Mouse (Mus musculus): ENCODE data around the gene Sgms2. TPM values are rescaled to one million over a fixed set of nuclear protein-coding genes. Genes with fewer than 3 reads are reported as not detected.

The Sgms2 gene
- total and polyA plus RNA-seq, 3 experiments = not detected

DNA sequence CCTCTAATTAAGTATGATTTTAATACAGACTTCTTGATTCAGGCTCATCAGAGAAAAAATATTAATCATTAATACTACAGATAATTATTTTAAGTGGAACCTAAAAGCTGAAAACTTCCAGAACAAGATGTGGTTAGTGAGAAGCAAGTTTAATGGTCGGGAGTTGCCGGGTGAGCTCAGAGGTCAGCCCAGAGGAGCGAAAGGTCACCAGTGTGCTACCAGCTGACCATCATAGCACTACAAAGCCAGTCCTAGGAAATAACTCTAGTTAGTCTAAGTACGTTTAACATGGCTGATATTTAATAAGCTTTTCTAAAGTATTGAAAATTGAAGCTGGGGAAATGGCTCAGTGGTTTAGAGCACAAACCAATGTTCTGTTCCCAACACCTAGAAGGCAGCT, 129.3 kb downstream of the Sgms2 start:
- no peak for TF ChIP-seq ZKSCAN1 (IDR thresholded peaks at IDR 0.05; ENCODE audit: borderline replicate concordance, low read depth, low read length)
- no peak for TF ChIP-seq MAZ (IDR thresholded peaks at IDR 0.05; ENCODE audit: low read depth, low read length)
- no peak for TF ChIP-seq GABPA (IDR thresholded peaks at IDR 0.05; ENCODE audit: insufficient replicate concordance, low read depth, low read length)
- no peak for TF ChIP-seq E2F4 (IDR thresholded peaks at IDR 0.05; ENCODE audit: insufficient replicate concordance, low read depth, low read length)
- no peak for TF ChIP-seq MXI1 (IDR thresholded peaks at IDR 0.05; ENCODE audit: low read depth, low read length)
- TF ChIP-seq MAFK (IDR thresholded peaks at IDR 0.05; ENCODE audit: insufficient replicate concordance, low read length) = no peak
- no peak for TF ChIP-seq USF2 (conservative IDR thresholded peaks at IDR 0.05; ENCODE audit: low read depth, low read length)
- TF ChIP-seq PAX5 (IDR thresholded peaks at IDR 0.05; ENCODE audit: low read length) = no peak
- no peak for TF ChIP-seq CHD2 (IDR thresholded peaks at IDR 0.05; ENCODE audit: low read length)
- no peak for TF ChIP-seq MAX (IDR thresholded peaks at IDR 0.05; ENCODE audit: low read length)
- no peak for TF ChIP-seq ZNF384 (IDR thresholded peaks at IDR 0.05; ENCODE audit: low read depth, low read length)
- TF ChIP-seq JUND (conservative IDR thresholded peaks at IDR 0.05; ENCODE audit: low read depth, low read length) = no peak
- no peak for TF ChIP-seq RCOR1 (conservative IDR thresholded peaks at IDR 0.05; ENCODE audit: low read depth, low read length)
- TF ChIP-seq USF1 (IDR thresholded peaks at IDR 0.05; ENCODE audit: low read depth, low read length) = no peak
- TF ChIP-seq HCFC1 (IDR thresholded peaks at IDR 0.05; ENCODE audit: low read depth, low read length) = no peak
- no peak for TF ChIP-seq MEF2A (IDR thresholded peaks at IDR 0.05; ENCODE audit: borderline replicate concordance, low read depth, low read length)
- TF ChIP-seq ZC3H11A (IDR thresholded peaks at IDR 0.05; ENCODE audit: low read depth, low read length) = no peak
- TF ChIP-seq NRF1 (IDR thresholded peaks at IDR 0.05; ENCODE audit: low read depth, low read length) = no peak
- TF ChIP-seq POLR2AphosphoS2 (IDR thresholded peaks at IDR 0.05; ENCODE audit: low read depth, low read length) = no peak
- TF ChIP-seq SIN3A (IDR thresholded peaks at IDR 0.05; ENCODE audit: low read length) = no peak
- dilution Hi-C loops (cut with MboI; ENCODE audit: extremely low pct_ligation_motif_present, extremely low pct_unique_long_range_greater_than_20kb, low sequenced_read_pairs) (no loop called here), in situ Hi-C loops (cut with MboI; ENCODE audit: low pct_ligation_motif_present, low pct_unique_long_range_greater_than_20kb, low sequenced_read_pairs) (no loop called here)
- Histone ChIP-seq H3K9me3 (replicated peaks; ENCODE audit: low read length) (no peaks in the 10 kb centered on the region), H3K36me3 (replicated peaks in 1 of 2; ENCODE audit: control insufficient read depth in 1 of 2, insufficient read depth in 1 of 2, low read length in 1 of 2) (no peaks in the 10 kb centered on the region), H3K27ac (ENCODE audit: insufficient read depth, low read depth) (no peak overlapping the region), H3K79me2 (replicated peaks; ENCODE audit: control insufficient read depth, extremely low read depth, insufficient read depth, poor library complexity, severe bottlenecking) (no peaks in the 10 kb centered on the region), H3K4me3 (replicated peaks in 1 of 3; ENCODE audit: low read depth in 2 of 3, low read length in 2 of 3, poor library complexity in 1 of 3) (no peak overlapping the region), H3K4me2 (ENCODE audit: insufficient read depth, low read depth, poor library complexity, severe bottlenecking) (no peak overlapping the region), H3K27me3 (replicated peaks) (no peaks in the 10 kb centered on the region), H3K9ac (ENCODE audit: insufficient read depth, low read depth) (no peak overlapping the region), H3K4me1 (ENCODE audit: control insufficient read depth in 1 of 2, insufficient read depth in 2 of 2) (peaks cover 0 to 7% of the 10 kb centered on the region in 2 experiments; a peak in 2 of 4 replicates)
- DNase-seq (ENCODE audit: extremely low read depth) = no peak

DNA sequence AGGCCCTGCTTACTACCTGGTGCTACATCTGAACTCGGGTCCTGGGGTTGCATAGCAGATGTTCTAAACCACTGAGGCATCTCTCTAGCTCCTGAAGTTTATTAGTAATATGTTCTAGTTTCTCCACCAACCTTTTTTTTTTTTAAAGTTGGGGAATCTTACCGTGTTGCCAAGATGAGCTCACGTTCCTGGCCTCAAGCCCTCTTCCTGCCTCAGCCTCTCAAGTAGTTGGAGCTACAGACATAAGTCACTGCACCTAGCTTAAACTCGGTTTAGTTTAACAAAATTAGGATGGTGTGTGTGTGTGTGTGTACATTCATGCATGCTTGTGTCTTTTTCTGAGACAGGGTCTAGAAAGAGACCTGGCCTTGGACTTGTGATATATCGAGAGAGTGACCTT, 132.2 kb downstream of the Sgms2 start:
- Histone ChIP-seq H3K27ac (ENCODE audit: insufficient read depth, low read depth) (no peak overlapping the region), H3K27me3 (replicated peaks) (no peaks in the 10 kb centered on the region), H3K36me3 (replicated peaks in 1 of 2; ENCODE audit: control insufficient read depth in 1 of 2, insufficient read depth in 1 of 2, low read length in 1 of 2) (no peaks in the 10 kb centered on the region), H3K9me3 (replicated peaks; ENCODE audit: low read length) (no peaks in the 10 kb centered on the region), H3K9ac (ENCODE audit: insufficient read depth, low read depth) (no peak overlapping the region), H3K79me2 (replicated peaks; ENCODE audit: control insufficient read depth, extremely low read depth, insufficient read depth, poor library complexity, severe bottlenecking) (no peaks in the 10 kb centered on the region), H3K4me1 (ENCODE audit: control insufficient read depth in 1 of 2, insufficient read depth in 2 of 2) (peaks cover 0 to 7% of the 10 kb centered on the region in 2 experiments; a peak in 2 of 4 replicates), H3K4me3 (replicated peaks in 1 of 3; ENCODE audit: low read depth in 2 of 3, low read length in 2 of 3, poor library complexity in 1 of 3) (no peak overlapping the region), H3K4me2 (ENCODE audit: insufficient read depth, low read depth, poor library complexity, severe bottlenecking) (no peak overlapping the region)
- dilution Hi-C loops (cut with MboI; ENCODE audit: extremely low pct_ligation_motif_present, extremely low pct_unique_long_range_greater_than_20kb, low sequenced_read_pairs) (no loop called here), in situ Hi-C loops (cut with MboI; ENCODE audit: low pct_ligation_motif_present, low pct_unique_long_range_greater_than_20kb, low sequenced_read_pairs) (no loop called here)
- TF ChIP-seq RCOR1 (conservative IDR thresholded peaks at IDR 0.05; ENCODE audit: low read depth, low read length) (no peak), POLR2A (IDR thresholded peaks at IDR 0.05; ENCODE audit: low read depth, low read length) (no peak), E2F4 (IDR thresholded peaks at IDR 0.05; ENCODE audit: insufficient replicate concordance, low read depth, low read length) (no peak), UBTF (IDR thresholded peaks at IDR 0.05; ENCODE audit: low read depth, low read length) (no peak), NRF1 (IDR thresholded peaks at IDR 0.05; ENCODE audit: low read depth, low read length) (no peak), POLR2AphosphoS2 (IDR thresholded peaks at IDR 0.05; ENCODE audit: low read depth, low read length) (no peak), BHLHE40 (IDR thresholded peaks at IDR 0.05; ENCODE audit: low read depth, low read length) (no peak), GABPA (IDR thresholded peaks at IDR 0.05; ENCODE audit: insufficient replicate concordance, low read depth, low read length) (no peak), CHD1 (IDR thresholded peaks at IDR 0.05; ENCODE audit: low read depth, low read length) (no peak), USF1 (IDR thresholded peaks at IDR 0.05; ENCODE audit: low read depth, low read length) (no peak), JUN (IDR thresholded peaks at IDR 0.05; ENCODE audit: insufficient read depth, low read depth, low read length) (no peak), MEF2A (IDR thresholded peaks at IDR 0.05; ENCODE audit: borderline replicate concordance, low read depth, low read length) (no peak)
- DNase-seq (ENCODE audit: extremely low read depth) = no peak

Measured in CH12.LX (cell line).